Mouse (Mus musculus) limb, embryonic 14.5 days (tissue): ENCODE results near the gene Ppy. TPM values are rescaled to one million over a fixed set of nuclear protein-coding genes. Genes with fewer than 3 reads are reported as not detected.
A peak's percentile ranks its signal among the peaks of the same experiment; 100 is the strongest.

ENCODE experiments used
- ATAC-seq: fragments of 200-750 bp; cut with Nextera tagmentation; 2 replicates; pipeline ENCODE4 v1.8.0; 2017; ENCODE audit warnings: low read depth, moderate number of reproducible peaks, moderate TSS enrichment; ENCODE audit not compliant: low FRiP score
- DNase-seq: peaks from one replicate; pipeline ENCODE4 v3.0.0-alpha.2; 2015; ENCODE audit warnings: low spot score
- H3K27ac ChIP-seq: fragments of 300-500 bp; sonication (generic); replicated peaks from 2 replicates; pipeline ENCODE4 v1.5.1; 2014; ENCODE audit warnings: low read depth, mild to moderate bottlenecking, low read length, moderate library complexity, mixed read lengths
- H3K27me3 ChIP-seq: fragments of 300-500 bp; sonication (generic); 2 replicates; pipeline ENCODE4 v1.6.1; 2014; ENCODE audit warnings: low read length, mixed read lengths; ENCODE audit not compliant: control insufficient read depth, insufficient read depth
- H3K36me3 ChIP-seq: fragments of 300-500 bp; sonication (generic); 2 replicates; pipeline ENCODE4 v1.6.1; 2014; ENCODE audit warnings: mild to moderate bottlenecking, low read length, moderate library complexity, mixed read lengths; ENCODE audit not compliant: control insufficient read depth, insufficient read depth
- H3K4me1 ChIP-seq: fragments of 300-500 bp; sonication (generic); 2 replicates; pipeline ENCODE4 v1.6.1; 2014; ENCODE audit warnings: antibody characterized with exemption, low read length, mixed read lengths; ENCODE audit not compliant: control insufficient read depth, insufficient read depth
- H3K4me2 ChIP-seq: fragments of 300-500 bp; sonication (generic); replicated peaks from 2 replicates; pipeline ENCODE4 v1.6.1; 2014; ENCODE audit warnings: low read depth, mild to moderate bottlenecking, low read length, moderate library complexity; ENCODE audit not compliant: severe bottlenecking
- H3K4me3 ChIP-seq: fragments of 300-500 bp; sonication (generic); replicated peaks from 2 replicates; pipeline ENCODE4 v1.5.1; 2014; ENCODE audit warnings: low read length
- H3K9ac ChIP-seq: fragments of 300-500 bp; sonication (generic); 2 replicates; pipeline ENCODE4 v1.6.1; 2014; ENCODE audit warnings: mild to moderate bottlenecking, low read depth, low read length, moderate library complexity; ENCODE audit not compliant: severe bottlenecking
- H3K9me3 ChIP-seq: fragments of 300-500 bp; sonication (generic); 2 replicates; pipeline ENCODE4 v1.6.1; 2016; ENCODE audit warnings: low read length; ENCODE audit not compliant: control insufficient read depth
- POLR2A ChIP-seq: fragments of 200-500 bp; IDR thresholded peaks from 2 replicates; pipeline ENCODE4 v1.8.0; 2012; ENCODE audit warnings: inconsistent platforms, mild to moderate bottlenecking, moderate library complexity, borderline replicate concordance; ENCODE audit not compliant: insufficient read depth, insufficient read length; ENCODE audit errors: extremely low read depth
- WGBS: fragments of 180-500 bp; shearing (Covaris S2); extraction: QIAGEN DNeasy Blood & Tissue Kit; methylation state at CpG from one replicate; pipeline ENCODE4 v1.1.7; 2014; 5-methylcytosine and 5-hydroxymethylcytosine counted together
- polyA plus RNA-seq, 2 experiments: library from polyadenylated mRNA; depleted of rRNA in 1 of 2; stranded (reverse) in 1 of 2; unstranded in 1 of 2; fragments of >200 nt; fragmentation: Nextera tagmentation in 1 of 2; extraction: Ambion mirVana in 1 of 2; gene quantifications; 2 replicates each; pipeline versions ENCODE4 v1.2.1 to v1.2.3; 2012 to 2014

Ppy gene
- polyA plus RNA-seq, 2 experiments, result not detected

GRCm38 (mm10) chr11:102134516-102134915 is 33.4 kb upstream of the Ppy start:
- Histone ChIP-seq H3K9ac (no peak overlapping the region), H3K4me2 (no peak overlapping the region), H3K27ac (no peak overlapping the region), H3K4me3 (no peak overlapping the region), H3K27me3 (no peaks in the 10 kb centered on the region), H3K4me1 (no peaks in the 10 kb centered on the region), H3K9me3 (no peaks in the 10 kb centered on the region), H3K36me3 (no peaks in the 10 kb centered on the region)
- ATAC-seq (no peak), DNase-seq (no peak)
- WGBS, result 14% methylated on average over 4 of the region's 4 CpGs
- TF ChIP-seq POLR2A, result no peak

GRCm38 (mm10) chr11:102117386-102117785 is 16.3 kb upstream of the Ppy start:
- Histone ChIP-seq H3K27me3 (no peaks in the 10 kb centered on the region), H3K4me3 (no peak overlapping the region), H3K9me3 (no peaks in the 10 kb centered on the region), H3K27ac (no peak overlapping the region), H3K9ac (no peak overlapping the region), H3K4me1 (no peaks in the 10 kb centered on the region), H3K36me3 (no peaks in the 10 kb centered on the region), H3K4me2 (no peak overlapping the region)
- DNase-seq (no peak), ATAC-seq (no peak)
- TF ChIP-seq POLR2A, result no peak
- 81% methylated on average over 6 of the region's 6 CpGs for WGBS

GRCm38 (mm10) chr11:102116241-102116640 is 15.1 kb upstream of the Ppy start:
- Histone ChIP-seq H3K27ac (no peak overlapping the region), H3K27me3 (no peaks in the 10 kb centered on the region), H3K36me3 (no peaks in the 10 kb centered on the region), H3K4me2 (no peak overlapping the region), H3K4me1 (no peaks in the 10 kb centered on the region), H3K9ac (no peak overlapping the region), H3K4me3 (no peak overlapping the region), H3K9me3 (no peaks in the 10 kb centered on the region)
- DNase-seq (no peak), ATAC-seq (no peak)
- TF ChIP-seq POLR2A, result no peak
- WGBS, result 77% methylated on average over 8 of the region's 8 CpGs

DNA sequence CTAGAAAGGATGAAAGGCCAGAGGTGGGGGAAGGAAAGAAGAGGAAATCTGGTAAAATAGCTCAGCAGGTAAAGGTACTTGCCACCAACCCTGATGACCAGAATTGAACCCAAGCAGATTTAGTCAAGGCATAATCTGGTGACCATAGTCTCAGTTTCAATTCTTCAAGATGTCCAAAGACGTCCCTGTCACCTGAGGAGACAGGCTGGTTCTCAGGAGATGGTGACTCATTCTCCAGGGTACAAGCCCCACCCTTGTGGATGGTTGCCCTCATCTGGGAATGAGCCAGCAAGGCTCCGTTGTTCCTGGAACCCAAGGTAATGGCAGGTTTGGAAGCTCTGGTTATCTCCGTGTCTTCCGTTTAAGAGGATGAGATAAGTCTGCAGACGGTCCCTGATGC is 10.5 kb upstream of the Ppy start:
- no peak overlapping the region for H3K27ac ChIP-seq
- H3K4me2 ChIP-seq, result no peak overlapping the region
- peaks cover 29% of the 10 kb centered on the region for H3K27me3 ChIP-seq
- ATAC-seq (no peak), DNase-seq (no peak)
- 76% methylated on average over 5 of the region's 5 CpGs for WGBS
- H3K36me3 ChIP-seq, result no peaks in the 10 kb centered on the region
- peaks cover 2% of the 10 kb centered on the region; the same call in 1 of the 2 replicates for H3K4me1 ChIP-seq
- H3K9ac ChIP-seq, result no peak overlapping the region
- TF ChIP-seq POLR2A, result no peak
- H3K9me3 ChIP-seq, result no peaks in the 10 kb centered on the region
- H3K4me3 ChIP-seq, result no peak overlapping the region

GRCm38 (mm10) chr11:102107732-102108131 is 6.6 kb upstream of the Ppy start, which contains the start of gene Pyy:
TSS of gene Pyy (minus strand) at chr11:102107832.
- Histone ChIP-seq H3K4me1 (peaks cover 2% of the 10 kb centered on the region; the same call in 1 of the 2 replicates), H3K27ac (no peak within 1 kb of the TSS), H3K9ac (peak within 1 kb of the TSS; percentile 7; the same call in 1 of the 2 replicates), H3K4me3 (0 out of 2 replicates have a peak within 1 kb of the TSS, but pooled peaks have one; percentile 5), H3K4me2 (0 out of 2 replicates have a peak within 1 kb of the TSS, but pooled peaks have one; percentile 13), H3K27me3 (peaks cover 54% of the 10 kb centered on the region), H3K9me3 (no peaks in the 10 kb centered on the region), H3K36me3 (no peaks in the 10 kb centered on the region)
- ATAC-seq, result no peak
- no peak for TF ChIP-seq POLR2A
- no peak for DNase-seq
- WGBS, result 7% methylated on average over 8 of the region's 9 CpGs

DNA sequence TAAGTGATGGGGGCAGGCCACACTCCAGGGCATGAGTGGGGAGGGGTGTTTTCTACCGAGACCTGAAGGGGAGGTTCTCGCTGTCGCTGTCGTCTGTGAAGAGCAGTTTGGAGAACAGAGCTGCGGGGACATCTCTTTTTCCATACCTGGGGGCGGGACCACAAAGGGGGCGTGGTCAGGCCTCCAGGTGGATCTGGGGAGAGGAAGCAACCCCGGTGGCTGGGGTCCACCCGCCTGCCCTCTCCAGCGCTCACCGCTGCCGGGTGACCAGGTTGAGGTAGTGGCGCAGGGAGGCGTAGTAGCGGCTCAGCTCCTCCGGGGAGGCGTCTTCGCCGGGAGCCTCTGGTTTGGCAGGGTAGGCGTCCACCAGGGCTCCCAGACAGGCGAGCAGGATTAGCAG is 5.8 kb upstream of the Ppy start:
- WGBS, result 2% methylated on average over 16 of the region's 21 CpGs
- H3K36me3 ChIP-seq, result no peaks in the 10 kb centered on the region
- 0 out of 2 replicates have a peak overlapping the region, but pooled peaks have one; percentile 5 for H3K4me3 ChIP-seq
- peak overlapping the region; percentile 7; the same call in 1 of the 2 replicates for H3K9ac ChIP-seq
- no peak overlapping the region for H3K27ac ChIP-seq
- DNase-seq, result no peak
- H3K27me3 ChIP-seq, result peaks cover 54% of the 10 kb centered on the region
- peaks cover 2% of the 10 kb centered on the region; the same call in 1 of the 2 replicates for H3K4me1 ChIP-seq
- H3K9me3 ChIP-seq, result no peaks in the 10 kb centered on the region
- ATAC-seq, result no peak
- no peak for TF ChIP-seq POLR2A
- 0 out of 2 replicates have a peak overlapping the region, but pooled peaks have one; percentile 13 for H3K4me2 ChIP-seq
